In genomic region chr4:111721121-111721840, GRCm38 (mm10) we compare ENCODE assay signal across 8 mouse cellular contexts. TPM values are rescaled to one million over a fixed set of nuclear protein-coding genes. Genes with fewer than 3 reads are reported as not detected.
DNase-seq lines count a peak whose midpoint lies in the region; ATAC-seq lines count a peak whose summit lies in the region.

No protein-coding gene starts in this region.

- WGBS in heart, embryonic 11.5 days (ENCODE audit: insufficient replicate concordance): 37% methylated on average over 4 of the region's 4 CpGs
- WGBS in stomach, embryonic 16.5 days: 18% methylated on average over 4 of the region's 4 CpGs

- peak overlapping the region; percentile 78 for H3K4me2 ChIP-seq in heart, embryonic 11.5 days
- peak overlapping the region; percentile 75 for H3K4me2 ChIP-seq in stomach, embryonic 16.5 days (ENCODE audit: low read depth, low read length)

- no peaks in the 10 kb centered on the region for H3K9me3 ChIP-seq in heart, embryonic 11.5 days (replicated peaks; ENCODE audit: control insufficient read depth, low read length)
- no peaks in the 10 kb centered on the region for H3K9me3 ChIP-seq in megakaryocyte, embryonic 14.5 days
- no peaks in the 10 kb centered on the region for H3K9me3 ChIP-seq in stomach, embryonic 16.5 days (replicated peaks; ENCODE audit: control insufficient read depth, low read length)

- peak overlapping the region; percentile 85 for H3K9ac ChIP-seq in heart, embryonic 11.5 days (ENCODE audit: low read depth, low read length)
- H3K9ac ChIP-seq in stomach, embryonic 16.5 days (ENCODE audit: low read length): peak overlapping the region; percentile 85

- no peak for ATAC-seq in heart, embryonic 11.5 days (replicated peaks; ENCODE audit: insufficient number of reproducible peaks, low FRiP score, low TSS enrichment)
- ATAC-seq in stomach, embryonic 16.5 days (ENCODE audit: insufficient read depth, low FRiP score): no peak

- no peaks in the 10 kb centered on the region for H3K36me3 ChIP-seq in heart, embryonic 11.5 days (ENCODE audit: control insufficient read depth, insufficient read depth, low read length)
- peaks cover 4% of the 10 kb centered on the region for H3K36me3 ChIP-seq in megakaryocyte, embryonic 14.5 days (replicated peaks; ENCODE audit: low read length)
- no peaks in the 10 kb centered on the region for H3K36me3 ChIP-seq in stomach, embryonic 16.5 days (ENCODE audit: control insufficient read depth, insufficient read depth, low read length)

- peak overlapping the region; percentile 76 for H3K4me3 ChIP-seq in heart, embryonic 11.5 days (ENCODE audit: low read depth, low read length)
- peak overlapping the region; percentile 95 for H3K4me3 ChIP-seq in megakaryocyte, embryonic 14.5 days (replicated peaks)
- peak overlapping the region; percentile 83 for H3K4me3 ChIP-seq in stomach, embryonic 16.5 days (replicated peaks; ENCODE audit: low read length)

- H3K27me3 ChIP-seq in heart, embryonic 11.5 days (ENCODE audit: control insufficient read depth, insufficient read depth, low read length): no peaks in the 10 kb centered on the region
- no peaks in the 10 kb centered on the region for H3K27me3 ChIP-seq in megakaryocyte, embryonic 14.5 days (replicated peaks)
- H3K27me3 ChIP-seq in stomach, embryonic 16.5 days (ENCODE audit: control insufficient read depth, insufficient read depth, low read length): no peaks in the 10 kb centered on the region

- H3K4me1 ChIP-seq in heart, embryonic 11.5 days (ENCODE audit: control insufficient read depth, insufficient read depth, low read length): peaks cover 3% of the 10 kb centered on the region; the same call in 1 of the 2 replicates
- peaks cover 22% of the 10 kb centered on the region for H3K4me1 ChIP-seq in megakaryocyte, embryonic 14.5 days
- H3K4me1 ChIP-seq in stomach, embryonic 16.5 days (ENCODE audit: control insufficient read depth, insufficient read depth, low read length): peaks cover 8% of the 10 kb centered on the region; the same call in 1 of the 2 replicates

- peak; percentile 4 to 32 for DNase-seq in CD8-positive naive resting alpha-beta T cell, adult 2 months (ENCODE audit: low read depth in 2 of 2, low spot score in 2 of 2)
- DNase-seq in c-Kit-positive CD71-negative TER-119-negative erythroid progenitor cells, embryonic 14.5 days (ENCODE audit: low read depth): peak; percentile 23
- DNase-seq in kidney, postnatal 14 days: peak; percentile 48
- DNase-seq in ovary, postnatal 14 days (ENCODE audit: low spot score): no peak
- DNase-seq in gastrocnemius, adult 8-10 months (ENCODE audit: low spot score in 2 of 2): no peak

- peak overlapping the region; percentile 77 for H3K27ac ChIP-seq in heart, embryonic 11.5 days (ENCODE audit: low read depth, low read length)
- H3K27ac ChIP-seq in stomach, embryonic 16.5 days (ENCODE audit: low read length): peak overlapping the region; percentile 80

RNA-seq across cellular contexts. Expression of gene Spata6, which starts 1.5 kb away (rescaled TPM):
- 18.6 and 23.8 TPM in 2 replicates for polyA plus RNA-seq in heart, embryonic 11.5 days (2014; fragmentation: Nextera tagmentation; extraction: Ambion mirVana)
- 6.1 TPM in 1 of 2 replicates, not detected in the other for polyA plus RNA-seq in megakaryocyte, embryonic 14.5 days (2012; ENCODE audit: insufficient read depth, low replicate concordance)
- polyA plus RNA-seq in stomach, embryonic 16.5 days (2015; fragmentation: Nextera tagmentation; extraction: Ambion mirVana): 25.0 and 25.5 TPM in 2 replicates
- 1 to 10 TPM; 1.5 to 4.1 (median 3.2) TPM for total RNA-seq in gastrocnemius, adult 8-10 months (2022)

Comparison
In these comparisons a context has a peak if more than half of its experiments do, and no peak if none do; other contexts are left out.
1. DNase-seq: peak in CD8-positive naive resting alpha-beta T cell, adult 2 months (2 of 2), c-Kit-positive CD71-negative TER-119-negative erythroid progenitor cells, embryonic 14.5 days (single experiment) and kidney, postnatal 14 days (single experiment); none in ovary, postnatal 14 days (single experiment) and gastrocnemius, adult 8-10 months (0 of 2).
2. Peak in every context shown above with its lines, with median percentiles within 50 percentile points of each other: H3K4me3 ChIP-seq.